Mouse (Mus musculus) liver, embryonic 14.5 days (tissue): ENCODE measurements around the gene Gzmd.

ENCODE experiments used
- CTCF ChIP-seq: IDR thresholded peaks from 2 replicates; pipeline ENCODE4 v1.5.1; 2016; ENCODE audit warnings: antibody characterized with exemption, low read depth, control low read depth
- EP300 ChIP-seq: IDR thresholded peaks from 2 replicates; pipeline ENCODE4 v1.6.1; 2016; ENCODE audit warnings: antibody characterized with exemption, low read depth

DNA sequence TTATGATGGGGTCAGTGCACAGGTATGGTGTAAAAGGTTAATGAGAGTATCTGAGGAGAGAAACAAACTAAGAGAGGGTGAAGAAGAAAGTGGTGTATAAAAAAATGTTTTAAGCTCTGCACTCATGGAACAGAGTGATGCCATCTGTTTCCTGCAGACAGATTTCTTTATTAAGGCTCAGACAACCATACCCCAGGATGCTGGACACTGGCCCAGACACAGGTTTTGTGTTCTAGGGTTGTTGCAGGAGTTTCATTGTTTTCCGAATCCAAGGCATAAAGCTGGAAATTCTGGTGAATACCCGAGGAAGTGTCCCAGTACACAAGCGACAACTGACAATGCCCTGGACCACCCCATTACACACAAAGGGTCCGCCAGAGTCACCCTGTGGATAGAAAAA, 50.4 kb downstream of the Gzmd start:
- TF ChIP-seq EP300 (no peak), CTCF (no peak)
